In the genomic region with DNA sequence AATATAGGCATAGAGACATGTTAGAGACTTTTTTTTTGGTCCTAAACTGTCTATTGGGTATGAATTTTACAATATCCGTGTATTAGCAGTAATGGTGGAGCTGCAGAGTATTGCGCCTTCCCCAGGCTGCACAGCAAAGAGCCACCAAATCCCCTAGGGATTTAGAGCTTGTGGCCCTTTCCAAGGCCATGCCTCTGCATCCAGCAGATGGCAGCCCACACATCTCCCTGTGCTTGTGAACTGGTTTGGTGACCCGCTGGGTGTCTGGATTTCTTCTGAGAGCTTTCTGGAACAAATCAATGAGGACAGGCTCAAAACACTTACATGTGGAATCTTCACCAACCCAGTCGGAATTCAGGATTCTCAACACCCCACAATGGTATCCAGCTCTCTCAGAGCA, we compare ENCODE assay signal across 9 mouse cellular contexts.
DNase-seq lines count a peak whose midpoint lies in the region; ATAC-seq lines count a peak whose summit lies in the region.
"Had no signal": no experiment of that assay in that cellular context is flagged by ENCODE, and none has a peak within 500 bp of the region (broad histone marks: within the 10 kb centered on the region; RNA-seq: fewer than 3 reads in every experiment).

No protein-coding gene starts in this region.

- ATAC-seq in megakaryocyte progenitor cell, adult 5-6 weeks (replicated peaks; ENCODE audit: poor library complexity): peak; percentile 27; the same call in 1 of the 2 replicates
- ATAC-seq in forebrain, embryonic 14.5 days: no peak

- no peaks in the 10 kb centered on the region for H3K4me1 ChIP-seq in forebrain, embryonic 14.5 days (ENCODE audit: control insufficient read depth, insufficient read depth, low read length)

- peaks cover 8% of the 10 kb centered on the region for H3K27me3 ChIP-seq in forebrain, embryonic 14.5 days (replicated peaks; ENCODE audit: control insufficient read depth, insufficient read depth, low read length)
- H3K27me3 ChIP-seq: heart, embryonic 12.5 days had no signal

- H3K9ac ChIP-seq in forebrain, embryonic 14.5 days (ENCODE audit: low read length): no peak overlapping the region
- H3K9ac ChIP-seq: heart, embryonic 12.5 days had no signal

- intact Hi-C loops in left cerebral cortex, postnatal 4 days (cut with DNase I): no loop called here
- intact Hi-C loops in left cerebral cortex, postnatal 10 days (cut with DNase I): loop anchor here (5.0 kb wide), 1 partner anchor 74 kb away; no protein-coding TSS in a partner anchor
- intact Hi-C loops in gastrocnemius, postnatal 36 days (cut with DNase I): loop anchor here (2.0 kb wide), 1 partner anchor 78 kb away; no protein-coding TSS in a partner anchor

- peak; percentile 54 for DNase-seq in embryo, embryonic 10 days (ENCODE audit: low spot score)
- no peak for DNase-seq in embryo, embryonic 9.5 days (ENCODE audit: extremely low spot score)
- peak; percentile 40 for DNase-seq in left cerebral cortex, postnatal 4 days
- no peak for DNase-seq in left cerebral cortex, postnatal 10 days (ENCODE audit: extremely low spot score in 1 of 2, low spot score in 2 of 2)
- DNase-seq in MN1 (ENCODE audit: low spot score): peak; percentile 7
- no peak for DNase-seq in gastrocnemius, postnatal 36 days
- no peak for DNase-seq in forebrain, embryonic 14.5 days (ENCODE audit: low spot score)

- no peak overlapping the region for H3K4me3 ChIP-seq in forebrain, embryonic 14.5 days (ENCODE audit: low read depth, low read length)
- H3K4me3 ChIP-seq: heart, embryonic 12.5 days had no signal

- 60% methylated on average over 4 of the region's 4 CpGs for WGBS in forebrain, embryonic 14.5 days

- H3K9me3 ChIP-seq in forebrain, embryonic 14.5 days (replicated peaks; ENCODE audit: control insufficient read depth, low read length): no peaks in the 10 kb centered on the region
- H3K9me3 ChIP-seq: heart, embryonic 12.5 days had no signal

- H3K4me2 ChIP-seq in forebrain, embryonic 14.5 days (ENCODE audit: low read length): no peak overlapping the region
- H3K4me2 ChIP-seq: heart, embryonic 12.5 days had no signal

- H3K27ac ChIP-seq in forebrain, embryonic 14.5 days (ENCODE audit: low read depth, low read length): no peak overlapping the region

- H3K36me3 ChIP-seq in forebrain, embryonic 14.5 days (ENCODE audit: control insufficient read depth, insufficient read depth, low read length): no peaks in the 10 kb centered on the region
- H3K36me3 ChIP-seq: heart, embryonic 12.5 days had no signal

Comparison
In these comparisons a context has a peak if more than half of its experiments do, and no peak if none do; other contexts are left out.
1. DNase-seq: peak in embryo, embryonic 10 days (single experiment), left cerebral cortex, postnatal 4 days (single experiment) and MN1 (single experiment); none in embryo, embryonic 9.5 days (single experiment), left cerebral cortex, postnatal 10 days (0 of 2), gastrocnemius, postnatal 36 days (0 of 2) and forebrain, embryonic 14.5 days (single experiment).